Mouse (Mus musculus) liver, adult 2 months (tissue): ENCODE data around the gene Plgrkt.

Experiments used
- CTCF ChIP-seq: fragments of 200-500 bp; IDR thresholded peaks from 2 replicates; pipeline ENCODE4 v1.5.1; 2011; ENCODE audit warnings: low read depth, low read length, control low read depth
- POLR2A ChIP-seq: fragments of 200-500 bp; IDR thresholded peaks from 2 replicates; pipeline ENCODE4 v1.6.1; 2011; ENCODE audit warnings: low read length, control low read depth; ENCODE audit not compliant: insufficient read depth; ENCODE audit errors: extremely low read depth

DNA sequence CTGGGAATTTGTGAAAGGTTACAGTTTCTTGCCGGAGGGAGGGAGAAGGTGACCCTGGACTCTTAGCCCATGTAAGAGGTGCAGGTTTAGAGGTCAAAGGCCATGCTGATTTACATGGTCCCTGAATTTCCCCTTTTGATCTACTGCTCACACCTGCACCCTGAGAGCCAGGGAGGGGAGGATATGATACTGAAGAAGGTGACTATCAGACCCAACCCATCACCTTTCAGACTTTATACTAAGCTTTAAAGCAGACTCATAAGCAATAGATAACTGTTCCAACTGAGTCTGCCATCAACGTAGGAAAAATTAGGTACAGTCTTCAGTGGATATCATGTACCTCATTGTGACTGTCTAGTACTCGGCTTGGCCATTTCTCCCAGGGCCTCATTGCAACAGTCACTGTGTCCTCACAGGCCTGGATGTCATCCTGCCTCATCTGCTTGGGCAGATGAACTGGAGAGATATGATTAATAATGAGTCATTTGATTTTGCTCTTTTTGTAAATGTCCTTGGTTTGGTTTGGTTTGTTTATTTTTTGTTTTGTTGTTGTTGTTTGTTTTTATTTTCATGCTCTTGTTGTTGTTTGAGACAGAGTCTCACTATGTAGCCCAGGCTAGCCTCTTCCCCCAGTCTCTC lies 1.6 kb upstream of the Plgrkt start:
- TF ChIP-seq POLR2A (no peak), CTCF (no peak)
